Comparison of ENCODE assay signal across 8 mouse cellular contexts in genomic region chr2:130629839-130630203, GRCm38 (mm10). TPM values are rescaled to one million over a fixed set of nuclear protein-coding genes. Genes with fewer than 3 reads are reported as not detected.
A peak's percentile ranks its signal among the peaks of the same experiment; 100 is the strongest.
DNase-seq lines count a peak whose midpoint lies in the region; ATAC-seq and TF ChIP-seq lines count a peak whose summit lies in the region.

Fastkd5 (minus strand) TSS chr2:130630027.
Ubox5 (minus strand) TSS chr2:130630038.

- no peaks in the 10 kb centered on the region for H3K9me3 ChIP-seq in hindbrain, embryonic 14.5 days (ENCODE audit: control insufficient read depth, low read length)

- no peak for TF ChIP-seq CTCF in Patski (IDR thresholded peaks at IDR 0.05)

- POLR2A ChIA-PET in Patski (lab: Charles Lee), result no interaction called here

- H3K9ac ChIP-seq in hindbrain, embryonic 14.5 days, result peak within 1 kb of the TSS; percentile 90

- peaks cover 17% of the 10 kb centered on the region for H3K4me1 ChIP-seq in hindbrain, embryonic 14.5 days (replicated peaks; ENCODE audit: control insufficient read depth, insufficient read depth, low read length)

- CTCF ChIA-PET in Patski (lab: Charles Lee), result no interaction called here

- in situ Hi-C loops in Patski (cut with MboI; ENCODE audit: low pct_unique_long_range_greater_than_20kb), result no loop called here

- under 1% methylated on average over 25 of the region's 25 CpGs for WGBS in hindbrain, embryonic 14.5 days

- H3K4me3 ChIP-seq in hindbrain, embryonic 14.5 days (replicated peaks; ENCODE audit: low read length), result peak within 1 kb of the TSS; percentile 99

- ATAC-seq in Patski, result peak; percentile 61
- ATAC-seq in hindbrain, embryonic 14.5 days (ENCODE audit: low FRiP score), result peak; percentile 87

- peaks cover 28% of the 10 kb centered on the region for H3K36me3 ChIP-seq in hindbrain, embryonic 14.5 days (replicated peaks; ENCODE audit: control insufficient read depth, insufficient read depth)

- H3K27ac ChIP-seq in hindbrain, embryonic 14.5 days, result peak within 1 kb of the TSS; percentile 71

- DNase-seq in Patski (ENCODE audit: low read depth, low spot score), result no peak
- peak; percentile 95 to 96 for DNase-seq in cerebellum, postnatal 25 days
- peak; percentile 89 to 93 for DNase-seq in frontal cortex, postnatal 25 days (ENCODE audit: low spot score in 2 of 2)
- peak; percentile 93 for DNase-seq in hindbrain, embryonic 14.5 days (ENCODE audit: low spot score)
- peak; percentile 87 to 90 for DNase-seq in layer of hippocampus, postnatal 36 days
- peak; percentile 90 to 94 for DNase-seq in lung, postnatal 4 days
- DNase-seq in retina, postnatal 7 days (ENCODE audit: low read depth, low spot score), result peak; percentile 81
- peak; percentile 84 for DNase-seq in urinary bladder, adult 2 months (ENCODE audit: low spot score)

- peak within 1 kb of the TSS; percentile 88 for H3K4me2 ChIP-seq in hindbrain, embryonic 14.5 days (replicated peaks)

- H3K27me3 ChIP-seq in Patski, result no peaks in the 10 kb centered on the region
- peaks cover 12% of the 10 kb centered on the region for H3K27me3 ChIP-seq in hindbrain, embryonic 14.5 days (ENCODE audit: control insufficient read depth, insufficient read depth, low read length)

RNA-seq across cellular contexts. Expression of gene Fastkd5, which starts in this region (rescaled TPM):
- polyA plus RNA-seq in Patski (2021), result 8.1 TPM
- 11.5 and 12.8 TPM in 2 replicates for polyA plus RNA-seq in hindbrain, embryonic 14.5 days (2014; fragmentation: Nextera tagmentation; extraction: Ambion mirVana)
- total RNA-seq in layer of hippocampus, postnatal 36 days (2021), result 10 to 100 TPM in 1 of 2 experiments, 1 to 10 TPM in 1; 8.2 to 10.2 TPM
- polyA plus RNA-seq in urinary bladder, adult 2 months (2012; rRNA removed), result 4.4 and 4.9 TPM in 2 replicates

RNA-seq across cellular contexts. Expression of gene Ubox5, which starts in this region (rescaled TPM):
- 8.9 TPM for polyA plus RNA-seq in Patski (2021)
- polyA plus RNA-seq in hindbrain, embryonic 14.5 days (2014; fragmentation: Nextera tagmentation; extraction: Ambion mirVana), result 9.7 and 12.6 TPM in 2 replicates
- total RNA-seq in layer of hippocampus, postnatal 36 days (2021), result 10 to 100 TPM in 1 of 2 experiments, 1 to 10 TPM in 1; 9.7 to 10.6 TPM
- 5.8 and 6.9 TPM in 2 replicates for polyA plus RNA-seq in urinary bladder, adult 2 months (2012; rRNA removed)
